Mouse (Mus musculus) spleen, adult 2 months (tissue): Measurements from ENCODE around the gene Cbarp.

Source experiments
- CTCF ChIP-seq: fragments of 200-500 bp; IDR thresholded peaks from 2 replicates; pipeline ENCODE4 v1.5.1; 2011; ENCODE audit warnings: mild to moderate bottlenecking, inconsistent platforms; ENCODE audit not compliant: insufficient read depth, insufficient read length, insufficient replicate concordance; ENCODE audit errors: extremely low read depth
- POLR2A ChIP-seq: fragments of 200-500 bp; IDR thresholded peaks from 2 replicates; pipeline ENCODE4 v1.6.1; 2011; ENCODE audit warnings: low read depth, low read length, inconsistent platforms

DNA sequence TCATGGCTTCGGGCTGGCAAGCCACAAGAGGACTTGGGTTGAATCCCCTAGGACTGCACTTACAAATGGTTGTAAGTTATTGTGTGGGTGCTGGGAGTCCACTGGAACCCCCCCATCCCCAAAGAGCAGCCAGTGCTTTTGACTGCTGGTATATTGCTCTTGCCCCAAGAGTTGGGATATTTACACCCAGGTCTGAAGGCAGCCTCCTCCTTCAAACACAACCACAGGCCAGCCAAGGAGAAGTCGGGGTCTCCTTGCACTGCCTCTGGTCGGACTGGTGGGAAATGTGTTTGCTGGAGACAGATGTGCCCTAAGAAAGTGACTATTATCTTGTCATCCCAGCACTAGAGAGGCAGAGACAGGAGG is 21.6 kb upstream of the Cbarp start:
- TF ChIP-seq CTCF (no peak), POLR2A (no peak)
